Mouse (Mus musculus) liver, embryonic 14.5 days (tissue): ENCODE measurements at regions not wholly inside any gene's neighbourhood (a gene's known extent, or its start where the extent isn't known, plus 50 kb on each side); places are given as distances from the start of the nearest gene placed in this dataset.

Source experiments
- ATAC-seq: fragments of 200-750 bp; cut with Nextera tagmentation; 2 replicates; pipeline ENCODE4 v1.8.0; 2017; ENCODE audit warnings: moderate number of reproducible peaks, mild to moderate bottlenecking, moderate library complexity; ENCODE audit not compliant: insufficient read depth
- DNase-seq, 3 experiments: peaks; one replicate each; pipeline ENCODE4 v3.0.0-alpha.2; 2012 to 2013; ENCODE audit warnings: low read depth in 3 of 3, low spot score in 3 of 3
- H3K27ac ChIP-seq: fragments of 300-500 bp; sonication (generic); 2 replicates; pipeline ENCODE4 v1.5.1; 2014; ENCODE audit warnings: moderate library complexity, mild to moderate bottlenecking, control low read depth, inconsistent platforms
- H3K27me3 ChIP-seq: fragments of 300-500 bp; sonication (generic); 2 replicates; pipeline ENCODE4 v1.6.1; 2014; ENCODE audit warnings: mild to moderate bottlenecking, low read length, moderate library complexity; ENCODE audit not compliant: control insufficient read depth, insufficient read depth
- H3K36me3 ChIP-seq: fragments of 300-500 bp; sonication (generic); replicated peaks from 2 replicates; pipeline ENCODE4 v1.6.1; 2014; ENCODE audit warnings: low read depth; ENCODE audit not compliant: control insufficient read depth, insufficient read depth
- H3K4me1 ChIP-seq, 2 experiments: fragments of 200-500 bp in 1 of 2; fragments of 300-500 bp in 1 of 2; sonication (generic) in 1 of 2; replicated peaks; 2 replicates each; pipeline ENCODE4 v1.6.1; 2012 to 2014; ENCODE audit warnings: antibody characterized with exemption in 1 of 2, inconsistent platforms in 1 of 2, low read length in 1 of 2; ENCODE audit not compliant: control insufficient read depth in 2 of 2, insufficient read depth in 2 of 2
- H3K4me2 ChIP-seq: fragments of 300-500 bp; sonication (generic); 2 replicates; pipeline ENCODE4 v1.6.1; 2014; ENCODE audit warnings: low read depth, mild to moderate bottlenecking, control low read depth, moderate library complexity
- H3K4me3 ChIP-seq, 2 experiments: fragments of 200-500 bp in 1 of 2; fragments of 300-500 bp in 1 of 2; sonication (generic) in 1 of 2; 2 replicates each; pipeline ENCODE4 v1.5.1; 2012 to 2014; ENCODE audit warnings: low read depth in 2 of 2, low read length in 2 of 2, mild to moderate bottlenecking in 2 of 2, control low read depth in 1 of 2, inconsistent platforms in 1 of 2, moderate library complexity in 1 of 2; ENCODE audit not compliant: insufficient read depth in 1 of 2
- H3K9ac ChIP-seq: fragments of 300-500 bp; sonication (generic); replicated peaks from 2 replicates; pipeline ENCODE4 v1.6.1; 2014; ENCODE audit warnings: mild to moderate bottlenecking, control low read depth, moderate library complexity
- H3K9me3 ChIP-seq: fragments of 300-500 bp; sonication (generic); 2 replicates; pipeline ENCODE4 v1.6.1; 2016; ENCODE audit warnings: low read length, mixed read lengths; ENCODE audit not compliant: control insufficient read depth
- CTCF ChIP-seq: IDR thresholded peaks from 2 replicates; pipeline ENCODE4 v1.5.1; 2016; ENCODE audit warnings: antibody characterized with exemption, low read depth, control low read depth
- EP300 ChIP-seq: IDR thresholded peaks from 2 replicates; pipeline ENCODE4 v1.6.1; 2016; ENCODE audit warnings: antibody characterized with exemption, low read depth
- WGBS: fragments of 180-500 bp; shearing (Covaris S2); extraction: QIAGEN DNeasy Blood & Tissue Kit; methylation state at CpG from one replicate; pipeline ENCODE4 v1.1.7; 2014; ENCODE audit not compliant: insufficient replicate concordance; 5-methylcytosine and 5-hydroxymethylcytosine counted together

DNA sequence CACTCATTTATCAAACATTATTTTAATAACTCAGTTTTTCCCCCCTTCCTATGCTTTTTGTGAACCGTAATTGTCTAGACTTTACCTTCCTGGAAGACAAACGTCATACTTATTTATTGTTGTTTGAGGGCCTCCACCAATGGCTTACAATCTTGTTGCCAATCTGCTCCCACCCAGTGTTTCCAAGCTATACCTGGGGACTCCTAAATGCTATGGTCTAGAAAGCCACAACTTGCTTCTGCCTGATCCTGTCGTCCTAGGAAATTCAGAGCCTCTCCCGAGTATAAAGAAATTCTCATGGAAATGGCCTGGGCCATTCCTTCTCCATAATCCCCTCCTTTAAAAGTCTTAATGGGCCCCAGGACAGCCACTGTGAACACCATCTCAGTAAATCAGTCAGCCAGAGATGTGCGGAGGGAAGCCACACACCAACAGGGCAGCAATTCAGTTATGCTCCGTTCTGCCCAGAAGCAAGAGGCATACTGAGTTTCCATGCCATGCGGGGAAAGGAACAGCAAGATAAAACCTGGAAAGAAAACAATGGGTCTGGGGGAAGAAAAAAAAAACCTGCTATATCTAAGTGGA is 143.4 kb upstream of the Lrrn1 start:
- DNase-seq (no peak), ATAC-seq (no peak)
- no peaks in the 10 kb centered on the region for H3K4me1 ChIP-seq
- no peak for TF ChIP-seq CTCF
- no peak for TF ChIP-seq EP300
- H3K27ac ChIP-seq, result no peak overlapping the region
- H3K27me3 ChIP-seq, result no peaks in the 10 kb centered on the region
- H3K36me3 ChIP-seq, result no peaks in the 10 kb centered on the region
- H3K9me3 ChIP-seq, result no peaks in the 10 kb centered on the region
- no peak overlapping the region for H3K9ac ChIP-seq
- no peak overlapping the region for H3K4me2 ChIP-seq
- no peak overlapping the region for H3K4me3 ChIP-seq
- 62% methylated on average over 7 of the region's 7 CpGs for WGBS

GRCm38 (mm10) chr6:107389892-107390291 is 139.7 kb upstream of the Lrrn1 start:
- H3K27ac ChIP-seq, result no peak overlapping the region
- DNase-seq (no peak), ATAC-seq (no peak)
- 44% methylated on average over 3 of the region's 3 CpGs for WGBS
- H3K9me3 ChIP-seq, result no peaks in the 10 kb centered on the region
- H3K4me2 ChIP-seq, result no peak overlapping the region
- no peaks in the 10 kb centered on the region for H3K36me3 ChIP-seq
- no peaks in the 10 kb centered on the region for H3K27me3 ChIP-seq
- H3K9ac ChIP-seq, result no peak overlapping the region
- H3K4me3 ChIP-seq, result no peak overlapping the region
- TF ChIP-seq CTCF, result no peak
- no peak for TF ChIP-seq EP300
- no peaks in the 10 kb centered on the region for H3K4me1 ChIP-seq

DNA sequence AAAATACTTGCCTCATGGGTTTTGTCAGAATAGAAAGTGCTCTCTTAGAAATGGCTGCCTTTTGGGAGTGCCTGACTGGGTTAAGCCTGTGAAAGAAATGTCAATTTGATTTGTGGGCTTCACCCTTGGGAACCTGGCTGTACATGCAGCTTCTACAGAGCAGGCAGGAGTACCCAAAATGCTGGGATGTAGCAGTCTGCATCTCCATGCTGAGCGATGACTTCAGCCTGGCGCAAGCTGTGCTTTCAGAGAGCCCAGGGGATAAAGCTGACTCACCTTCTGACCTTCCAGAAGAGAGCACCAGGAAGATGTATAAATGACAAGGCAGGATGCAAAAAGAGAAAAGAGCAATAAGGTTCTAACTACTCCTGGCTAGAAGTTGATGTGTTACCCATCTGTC is 135.0 kb upstream of the Lrrn1 start:
- H3K27me3 ChIP-seq, result no peaks in the 10 kb centered on the region
- TF ChIP-seq CTCF (no peak), EP300 (no peak)
- 80% methylated on average over 2 of the region's 2 CpGs for WGBS
- H3K27ac ChIP-seq, result no peak overlapping the region
- no peak for DNase-seq
- no peaks in the 10 kb centered on the region for H3K4me1 ChIP-seq
- no peak overlapping the region for H3K4me2 ChIP-seq
- H3K9ac ChIP-seq, result no peak overlapping the region
- ATAC-seq, result no peak
- H3K9me3 ChIP-seq, result no peaks in the 10 kb centered on the region
- no peaks in the 10 kb centered on the region for H3K36me3 ChIP-seq
- no peak overlapping the region for H3K4me3 ChIP-seq

GRCm38 (mm10) chr6:107415766-107416165 is 113.8 kb upstream of the Lrrn1 start:
- TF ChIP-seq CTCF (no peak), EP300 (no peak)
- no peaks in the 10 kb centered on the region for H3K27me3 ChIP-seq
- WGBS, result 51% methylated on average over 4 of the region's 4 CpGs
- H3K4me3 ChIP-seq, result no peak overlapping the region
- H3K9me3 ChIP-seq, result no peaks in the 10 kb centered on the region
- DNase-seq (no peak), ATAC-seq (no peak)
- no peaks in the 10 kb centered on the region for H3K36me3 ChIP-seq
- no peak overlapping the region for H3K9ac ChIP-seq
- H3K4me1 ChIP-seq, result no peaks in the 10 kb centered on the region
- no peak overlapping the region for H3K4me2 ChIP-seq
- no peak overlapping the region for H3K27ac ChIP-seq

GRCm38 (mm10) chr6:107422091-107422490 is 107.5 kb upstream of the Lrrn1 start:
- no peaks in the 10 kb centered on the region for H3K9me3 ChIP-seq
- H3K4me3 ChIP-seq, result no peak overlapping the region
- no peaks in the 10 kb centered on the region for H3K4me1 ChIP-seq
- H3K4me2 ChIP-seq, result no peak overlapping the region
- H3K9ac ChIP-seq, result no peak overlapping the region
- no peaks in the 10 kb centered on the region for H3K27me3 ChIP-seq
- no peak overlapping the region for H3K27ac ChIP-seq
- ATAC-seq (no peak), DNase-seq (no peak)
- no peaks in the 10 kb centered on the region for H3K36me3 ChIP-seq
- no peak for TF ChIP-seq EP300
- no peak for TF ChIP-seq CTCF
- 36% methylated on average over 3 of the region's 3 CpGs for WGBS
